Mouse (Mus musculus) lung, postnatal 36 days (tissue): ENCODE results near the gene Lef1.

Experiments used
- DNase-seq: peaks from one replicate; pipeline ENCODE4 v3.0.0; 2022; ENCODE audit warnings: mixed read lengths

Lef1 gene

DNA sequence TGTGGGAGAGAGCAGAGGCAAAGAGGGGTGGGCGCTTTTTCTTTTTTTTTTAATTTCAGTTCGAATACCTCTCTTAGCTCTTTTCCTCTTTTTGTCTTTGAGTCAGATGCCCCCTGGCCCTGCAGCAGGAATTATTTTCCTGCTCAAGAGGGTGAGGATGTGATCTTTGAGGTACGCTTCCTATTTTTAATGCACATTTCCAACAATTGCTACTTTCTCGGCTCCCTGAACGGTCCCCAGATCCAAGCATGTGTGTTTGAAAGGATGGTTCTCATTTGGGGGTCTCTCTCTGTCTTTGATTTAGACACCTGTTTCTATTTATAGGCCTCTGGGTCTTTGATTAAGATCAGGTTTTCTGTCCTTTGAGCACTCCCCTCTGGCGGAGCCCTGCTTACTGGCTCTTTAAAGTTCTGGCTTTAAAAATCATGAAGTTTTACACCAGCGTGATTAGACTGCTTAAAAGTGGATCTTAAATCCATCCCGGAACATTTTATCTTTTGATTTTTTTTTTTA lies 86.3 kb downstream of the Lef1 start:
- no peak for DNase-seq

DNA sequence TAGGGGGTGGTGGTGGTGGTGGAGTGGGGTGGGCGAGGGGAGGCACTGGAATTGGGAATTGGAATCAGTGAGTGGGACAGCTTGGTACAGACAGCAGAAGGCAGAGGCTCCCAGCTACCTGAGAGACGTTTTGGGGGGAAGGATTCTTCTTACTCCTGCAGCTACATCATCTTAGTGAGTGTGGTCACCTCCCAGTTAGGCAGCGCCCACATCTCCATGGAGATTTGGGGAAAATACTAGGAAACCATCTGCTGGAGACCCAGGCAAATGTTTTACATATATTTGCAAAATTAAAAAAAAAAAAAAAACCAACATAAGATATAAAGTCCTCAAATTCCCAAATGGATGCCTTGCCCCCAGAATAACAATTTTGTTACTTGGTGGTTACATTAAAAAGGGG lies 88.7 kb downstream of the Lef1 start:
- no peak for DNase-seq

DNA sequence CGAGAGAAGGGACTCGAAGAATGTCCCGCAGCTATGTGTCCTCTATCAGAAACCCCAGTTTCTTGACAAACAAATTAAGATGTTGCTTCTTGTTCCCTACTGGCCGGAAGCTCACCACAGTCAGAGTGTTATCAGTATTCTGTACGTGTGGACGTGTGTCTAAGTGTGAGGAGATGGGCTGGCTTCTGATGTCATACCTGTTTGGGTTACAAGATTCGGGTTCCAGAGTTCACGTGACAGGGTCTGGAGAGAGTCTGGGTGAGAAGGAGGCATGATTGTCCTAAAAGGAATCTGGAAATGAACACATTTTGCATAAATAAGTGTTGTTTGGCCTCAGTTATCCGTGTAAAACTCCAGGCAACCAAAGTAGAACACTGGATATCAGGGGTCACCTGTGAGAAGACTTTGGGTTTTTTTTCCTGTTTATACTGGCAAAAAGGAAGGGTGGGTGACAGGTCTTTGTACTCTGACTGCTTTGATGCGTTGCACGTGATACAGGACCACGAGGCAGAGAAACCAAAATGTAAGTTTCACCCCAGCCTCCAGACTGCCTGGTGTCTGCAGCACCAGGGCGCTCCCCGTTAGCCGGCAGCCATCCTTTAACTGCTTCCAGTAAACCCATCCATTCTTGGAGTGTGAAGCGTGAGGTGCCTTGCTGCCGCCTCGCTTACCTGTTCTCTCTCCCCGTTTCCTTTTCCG lies 89.5 kb downstream of the Lef1 start:
- peak; percentile 13 for DNase-seq

DNA sequence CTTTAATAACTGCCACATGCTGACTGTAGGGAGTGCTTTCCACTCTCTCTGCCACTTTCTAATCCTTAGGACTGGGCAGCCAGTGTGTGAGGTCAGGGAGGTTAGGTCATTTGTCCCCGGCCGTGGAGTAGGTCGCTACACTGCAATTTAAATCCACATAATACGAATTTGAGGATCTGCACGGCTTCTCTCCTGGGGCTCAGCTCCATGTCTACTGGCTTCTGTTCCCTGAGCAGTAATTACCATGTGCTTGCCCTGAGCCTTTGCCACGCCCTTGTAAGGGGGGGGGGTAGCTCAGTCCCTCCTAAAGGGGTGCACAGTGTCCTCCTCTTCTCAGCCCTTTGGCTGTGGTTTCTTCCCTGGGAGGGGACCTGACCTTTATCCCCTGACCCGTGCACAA lies 92.0 kb downstream of the Lef1 start:
- no peak for DNase-seq

DNA sequence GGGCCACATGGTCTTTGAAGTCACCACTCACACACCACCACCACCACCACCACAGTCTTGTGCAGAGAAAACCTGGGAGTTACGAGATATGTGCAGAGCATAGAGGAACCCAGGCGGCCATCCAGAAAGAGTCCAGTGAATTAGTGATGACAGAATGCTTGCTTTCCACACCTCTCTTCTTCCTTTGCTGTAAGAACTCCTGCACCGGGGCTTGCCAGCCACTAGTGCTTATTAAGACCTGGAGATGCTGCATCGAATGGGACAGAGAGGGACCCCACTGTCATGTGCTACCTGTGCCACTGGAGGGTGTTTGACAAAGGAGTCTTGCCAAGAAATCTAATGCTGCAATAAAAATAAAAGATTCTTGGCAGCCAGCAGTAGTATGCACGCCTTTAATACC lies 97.6 kb downstream of the Lef1 start:
- DNase-seq = no peak

DNA sequence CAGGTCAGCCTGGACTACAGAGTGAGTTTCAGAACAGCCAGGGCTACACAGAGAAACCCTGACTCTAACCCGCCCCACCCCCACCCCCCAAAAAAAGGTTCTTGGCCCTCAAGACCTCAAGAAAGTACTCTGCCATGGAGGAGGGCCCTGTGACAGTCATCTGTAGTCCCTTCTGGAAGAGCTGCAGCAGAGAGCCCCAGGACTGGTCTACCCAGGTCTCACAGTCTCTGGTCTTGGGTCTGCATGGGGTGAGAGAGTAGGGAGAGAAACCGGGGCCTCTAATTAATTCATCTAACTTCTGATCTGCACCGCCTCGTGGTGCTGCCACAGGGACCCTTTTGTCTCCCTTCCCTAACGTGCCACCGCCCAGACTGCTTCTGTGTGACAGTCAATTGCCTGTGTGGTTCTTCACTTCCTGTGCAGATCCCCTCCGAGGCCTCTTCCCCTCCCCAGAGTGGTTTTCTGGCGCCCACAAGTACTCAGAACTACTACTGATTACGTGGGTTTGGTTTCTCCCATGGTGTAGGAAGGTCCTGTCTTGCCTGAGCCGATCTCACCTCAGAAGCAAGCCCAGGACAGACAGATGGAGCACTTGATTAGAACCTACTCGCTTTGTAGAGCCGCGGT lies 98.1 kb downstream of the Lef1 start:
- DNase-seq = peak; percentile 17

DNA sequence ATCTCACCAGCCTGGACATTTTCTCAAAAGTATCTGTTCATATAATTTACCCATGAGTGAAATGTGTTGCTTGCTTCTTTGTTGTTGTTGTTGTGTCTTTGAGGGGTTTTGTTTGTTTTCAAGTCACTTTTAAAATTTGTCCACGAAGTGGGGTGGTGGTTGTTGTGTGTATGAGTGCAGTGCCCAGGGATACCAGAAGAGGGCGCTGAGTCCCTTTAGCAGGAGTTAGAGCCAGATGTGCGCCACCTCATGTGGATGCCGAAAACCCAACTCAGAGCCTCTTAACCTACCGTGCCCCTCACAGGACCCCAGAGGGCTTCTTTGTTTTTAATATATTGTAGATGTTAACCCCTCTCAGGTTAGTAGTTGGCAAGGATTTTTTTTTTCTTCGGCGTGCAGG lies 101.9 kb downstream of the Lef1 start:
- no peak for DNase-seq

DNA sequence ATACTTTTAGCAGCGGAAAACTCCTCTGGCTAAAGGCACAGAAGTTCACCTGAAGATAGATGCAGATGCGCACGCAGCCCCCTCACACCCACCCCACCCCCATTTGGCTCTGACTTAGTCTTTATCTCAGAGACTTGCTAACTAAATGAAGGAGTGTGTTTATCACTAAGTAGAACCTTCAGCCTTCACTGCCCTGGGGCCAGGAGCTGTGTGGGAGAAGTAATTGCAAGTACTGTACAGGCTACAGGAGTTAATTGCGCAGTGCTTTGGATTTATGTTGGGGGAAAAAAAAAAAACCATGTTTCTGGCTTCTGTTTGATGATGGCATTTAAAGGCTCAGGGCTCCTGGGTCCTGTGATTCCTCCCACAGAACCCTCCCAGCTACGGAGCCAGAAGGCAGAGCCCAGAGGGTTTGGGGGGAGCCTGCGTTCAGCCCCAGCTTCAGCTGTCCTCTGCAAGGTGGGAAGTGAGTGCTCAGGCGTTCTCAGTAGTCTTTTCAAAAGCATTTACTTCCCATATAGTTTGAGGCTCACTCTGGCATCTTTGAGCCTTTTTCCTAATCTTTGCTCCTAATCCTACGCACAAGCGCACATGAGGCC lies 103.9 kb downstream of the Lef1 start:
- DNase-seq = no peak

DNA sequence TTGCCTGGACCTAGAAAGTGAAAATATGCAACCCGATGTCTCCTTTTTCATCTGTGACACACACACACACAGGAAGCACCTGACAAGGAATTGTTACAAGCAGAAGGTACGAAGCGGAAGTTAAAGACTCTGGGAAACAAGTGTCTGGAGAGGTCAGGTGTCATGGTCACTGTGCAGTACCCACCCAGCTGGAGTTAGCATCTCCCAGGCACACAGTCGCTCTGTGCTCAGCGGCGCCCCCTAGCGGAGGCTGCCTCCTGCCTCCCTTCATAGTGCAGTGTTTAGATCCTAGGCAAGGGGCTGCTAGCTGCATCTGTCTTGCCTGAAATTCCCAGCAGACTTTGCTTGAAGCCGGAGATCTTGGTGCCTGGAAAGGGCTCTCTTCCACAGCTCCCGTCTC lies 104.6 kb downstream of the Lef1 start:
- DNase-seq = peak; percentile 42

DNA sequence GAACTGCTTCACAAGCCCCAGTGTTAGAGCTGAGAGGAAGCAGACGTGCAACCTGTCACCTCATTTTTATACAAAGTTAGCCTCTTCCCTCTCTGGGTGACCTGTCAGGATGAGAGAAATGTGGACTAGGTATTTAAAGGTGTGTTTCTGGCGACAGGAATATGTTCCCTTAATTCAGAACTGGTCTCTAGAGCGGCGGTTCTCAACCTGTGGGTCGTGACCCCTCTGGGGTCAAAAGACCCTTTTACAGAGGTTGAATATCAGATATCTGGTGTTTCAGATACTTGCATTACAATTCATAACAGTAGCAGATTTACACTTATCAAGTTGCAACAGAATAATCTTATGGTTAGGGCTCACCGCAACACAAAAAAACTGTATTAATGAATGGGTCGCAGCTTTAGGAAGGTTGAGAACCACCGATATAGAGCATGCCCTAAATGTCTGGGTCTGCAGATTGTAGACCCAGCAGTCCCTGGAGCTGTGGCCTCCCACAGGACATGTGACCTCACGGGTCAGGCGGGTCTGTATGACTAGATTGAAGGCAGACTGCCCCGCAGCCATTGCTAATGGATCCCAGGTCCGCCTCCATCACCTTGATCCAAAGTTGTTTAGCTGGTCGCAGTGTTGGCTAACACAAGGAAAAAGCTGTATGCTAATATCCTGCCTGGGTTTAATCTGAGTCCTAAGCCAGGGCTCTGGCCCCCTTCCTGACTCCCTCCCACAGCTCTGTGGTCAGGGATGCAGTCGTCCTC lies 108.5 kb downstream of the Lef1 start:
- no peak for DNase-seq

DNA sequence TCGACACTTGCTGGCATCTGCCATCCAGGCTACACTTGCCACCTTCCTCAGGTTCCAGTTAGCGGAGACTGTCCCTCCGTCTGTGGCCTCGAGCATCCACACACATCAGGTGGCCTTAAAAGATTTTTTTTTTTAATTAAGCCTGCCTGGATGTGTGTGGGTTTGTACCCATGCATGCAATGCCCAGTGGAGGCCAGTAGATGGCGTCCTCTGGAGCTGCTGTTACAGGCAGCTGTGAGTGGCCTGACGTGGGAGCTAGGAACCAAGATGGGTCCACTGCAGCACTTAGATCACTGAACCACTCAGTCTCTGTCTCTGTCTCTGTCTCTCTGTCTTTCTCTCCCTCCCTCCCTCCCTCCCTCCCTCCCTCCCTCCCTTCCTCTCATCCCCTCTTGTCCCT lies 117.8 kb downstream of the Lef1 start:
- no peak for DNase-seq

DNA sequence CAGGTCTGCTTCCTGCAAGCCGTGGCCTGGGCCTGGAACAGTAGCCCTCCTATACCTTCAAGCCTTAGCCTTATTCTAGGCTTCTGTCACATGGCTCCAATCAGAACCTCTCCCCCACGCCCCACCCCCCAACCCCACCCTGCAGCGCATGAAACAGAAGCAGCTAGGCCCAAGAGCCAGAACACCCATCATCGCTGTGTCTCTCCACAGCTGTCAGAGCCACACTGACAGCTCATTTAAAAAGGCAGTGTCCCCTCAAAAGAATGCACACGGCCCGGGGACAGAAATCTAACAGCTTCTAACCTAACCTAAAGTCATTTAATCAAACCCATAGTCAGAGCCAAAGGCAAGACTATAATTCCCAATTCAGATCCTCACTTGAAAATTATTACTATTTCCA lies 126.8 kb downstream of the Lef1 start:
- DNase-seq = peak; percentile 19

DNA sequence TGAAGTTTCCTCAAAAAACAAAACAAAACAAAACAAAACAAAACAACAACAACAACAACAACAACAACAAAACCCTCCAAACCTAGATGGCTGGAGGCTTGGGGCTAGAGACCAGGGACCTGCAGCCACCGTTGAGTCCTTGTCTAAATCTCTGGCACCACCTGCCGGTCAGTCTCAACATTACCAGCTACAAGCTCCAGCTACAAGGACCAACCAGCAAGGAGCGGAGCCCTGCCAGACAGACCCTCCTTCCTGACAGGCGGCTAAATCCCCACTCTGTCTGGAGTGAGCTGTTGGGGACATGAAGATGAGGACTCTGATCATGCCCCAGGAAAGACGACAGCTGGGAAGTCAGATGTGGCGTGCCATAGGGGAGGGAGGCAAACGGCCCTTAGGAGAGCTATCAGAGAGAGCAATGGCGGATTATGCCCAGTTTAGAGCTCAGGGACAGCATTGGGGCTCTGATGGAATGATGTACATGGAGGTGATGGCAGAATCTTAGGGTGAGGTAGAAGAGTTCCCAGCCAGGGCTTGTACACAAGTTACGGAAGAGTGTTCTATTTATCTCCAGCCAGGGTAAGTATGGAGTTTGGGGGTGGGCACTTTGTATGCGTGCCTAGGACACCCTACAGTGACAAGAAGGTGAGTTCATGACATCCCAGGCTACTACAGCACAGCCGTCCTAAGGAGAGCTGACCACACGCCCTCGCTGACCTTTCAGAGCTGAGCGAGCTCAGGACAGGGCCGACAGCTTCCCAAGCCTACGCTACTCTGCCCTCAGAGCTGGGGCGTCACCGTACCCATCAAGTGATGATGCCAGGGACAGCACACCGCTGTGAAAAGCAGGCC lies 127.7 kb downstream of the Lef1 start:
- peak; percentile 82 for DNase-seq

DNA sequence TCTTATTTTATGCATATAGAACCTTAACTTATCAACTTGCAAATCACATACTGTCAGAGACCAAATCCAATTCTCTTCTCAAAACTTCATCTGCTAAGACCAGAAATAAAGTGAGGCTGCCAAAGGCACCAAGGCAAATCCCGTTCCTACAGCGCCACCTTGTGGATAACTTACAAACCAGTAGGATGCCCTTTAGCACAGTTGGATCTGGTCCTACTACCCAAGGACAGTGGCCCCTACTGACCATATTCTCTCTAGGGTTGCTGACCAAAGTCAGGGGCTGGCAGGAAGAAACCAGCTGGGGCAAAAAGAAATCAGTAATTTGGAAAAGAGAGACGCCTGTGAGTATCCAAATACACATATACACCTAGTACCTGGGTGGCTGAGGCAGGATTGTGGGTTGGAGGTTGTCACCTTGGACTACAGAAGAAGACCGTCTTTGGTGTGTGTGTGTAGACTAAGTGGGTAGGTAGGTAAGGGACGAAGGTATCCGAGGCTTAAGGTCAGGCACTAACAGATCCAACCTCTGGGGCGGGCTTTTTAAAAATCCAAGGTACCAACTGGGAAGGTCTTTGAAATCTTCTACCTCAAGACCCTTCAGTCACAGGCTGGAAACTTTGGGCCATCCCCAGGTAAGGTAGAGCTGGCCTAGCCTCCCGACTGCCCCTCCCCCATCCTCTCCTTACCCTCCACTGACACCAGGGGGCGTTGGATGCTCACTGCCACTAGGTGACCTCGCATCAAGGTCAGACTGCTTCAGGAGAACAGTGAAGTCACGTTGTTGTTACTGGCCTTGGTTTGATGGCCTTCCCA lies 135.7 kb downstream of the Lef1 start:
- DNase-seq = peak; percentile 84

DNA sequence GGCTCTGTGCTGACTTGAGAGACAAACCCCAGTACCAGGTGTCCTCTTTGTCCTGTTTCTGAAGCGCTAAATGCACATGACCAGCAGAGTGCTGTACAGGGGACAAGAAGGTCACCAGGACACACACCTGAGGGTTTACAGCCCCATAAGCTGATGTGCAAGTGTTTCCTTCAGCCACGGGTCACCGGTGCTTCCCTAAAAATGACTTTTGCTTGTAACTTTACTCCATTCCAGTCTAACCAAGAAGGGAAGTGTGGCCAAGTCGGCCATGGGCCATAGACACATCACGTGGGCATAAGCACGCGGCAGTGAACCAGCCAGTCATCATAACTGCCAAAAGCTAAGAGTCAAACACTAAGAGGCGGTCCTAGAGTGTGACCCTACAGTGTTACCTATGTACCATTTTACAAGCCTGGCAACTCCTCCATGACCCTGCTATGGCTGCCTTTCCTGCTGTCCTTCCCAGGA lies 136.3 kb downstream of the Lef1 start:
- DNase-seq = peak; percentile 10

DNA sequence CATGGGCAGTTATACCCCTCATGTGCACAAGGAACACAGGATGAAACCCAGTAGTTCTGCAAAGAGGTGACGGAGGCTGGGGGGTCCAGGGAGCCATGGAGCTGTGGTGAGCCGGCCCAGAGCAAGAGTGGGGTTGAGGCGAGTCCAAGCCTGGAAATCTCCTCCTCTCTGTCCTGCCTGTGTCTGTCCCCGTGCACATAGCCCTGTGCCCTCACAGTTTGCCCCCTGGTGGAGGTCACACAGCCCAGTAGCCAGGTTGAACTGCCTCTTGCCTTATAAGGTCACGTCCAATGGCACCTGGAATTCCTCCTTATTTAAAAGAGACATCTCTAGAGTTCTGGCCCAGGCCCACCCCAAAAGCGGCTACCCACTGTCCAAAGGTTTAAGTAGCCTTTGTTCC lies 137.2 kb downstream of the Lef1 start:
- no peak for DNase-seq

DNA sequence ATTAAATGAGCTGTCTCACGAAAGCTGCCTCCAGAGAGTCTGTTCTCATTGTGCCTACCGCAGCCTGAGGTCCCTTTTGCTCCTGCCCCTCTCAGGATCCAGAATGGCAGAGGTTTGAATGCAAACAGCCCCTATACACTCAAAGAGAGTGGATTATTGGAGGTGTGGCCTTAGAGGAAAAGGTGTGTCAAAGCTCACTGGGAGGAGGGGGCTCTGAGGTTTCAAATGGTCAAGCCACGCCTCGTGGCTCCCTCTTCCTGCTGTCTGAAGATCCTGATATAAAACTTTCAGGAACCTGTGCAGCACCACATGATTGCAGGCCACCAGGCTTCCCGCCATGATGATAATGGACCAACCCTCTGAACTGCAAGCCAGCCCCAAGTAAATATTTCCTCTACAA lies 137.6 kb downstream of the Lef1 start:
- DNase-seq = no peak

DNA sequence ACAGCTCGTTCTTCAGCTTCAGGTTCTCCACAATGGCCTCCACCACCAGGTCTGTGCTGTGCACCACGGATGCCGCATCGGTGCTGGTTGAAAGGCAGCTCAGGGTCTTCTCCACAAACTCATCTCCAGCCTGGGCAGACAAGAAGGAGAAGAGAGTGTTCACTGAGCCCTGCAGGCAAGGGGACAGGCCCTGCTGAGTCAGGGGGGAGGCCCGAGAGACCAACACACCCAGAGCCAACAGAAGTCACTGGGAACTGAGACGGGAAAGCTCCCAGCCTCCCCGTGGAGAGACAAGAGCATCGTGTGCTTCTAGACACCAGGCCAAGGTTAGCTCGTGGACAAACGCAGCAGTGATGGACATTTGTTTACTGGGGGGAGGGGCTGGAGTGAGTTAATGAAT lies 138.2 kb downstream of the Lef1 start:
- no peak for DNase-seq

DNA sequence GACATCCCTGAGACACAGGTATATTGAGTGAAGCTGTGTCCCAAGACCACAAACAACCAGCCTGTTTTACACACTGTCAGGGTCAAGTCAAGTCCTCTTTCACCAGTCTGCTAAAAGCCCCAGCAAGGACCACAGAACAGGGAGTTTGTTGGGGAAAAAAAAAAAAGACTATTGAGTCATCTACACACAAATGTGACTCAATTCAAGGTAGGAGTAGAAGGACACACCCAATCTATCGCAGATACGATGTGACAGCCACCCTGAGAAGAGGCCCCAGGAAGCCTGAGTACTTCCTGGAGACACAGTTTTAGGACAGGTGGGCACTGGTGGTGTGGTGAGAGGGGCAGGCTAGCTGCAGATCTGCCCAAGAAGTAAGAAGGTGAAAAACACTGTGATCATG lies 140.0 kb downstream of the Lef1 start:
- no peak for DNase-seq

DNA sequence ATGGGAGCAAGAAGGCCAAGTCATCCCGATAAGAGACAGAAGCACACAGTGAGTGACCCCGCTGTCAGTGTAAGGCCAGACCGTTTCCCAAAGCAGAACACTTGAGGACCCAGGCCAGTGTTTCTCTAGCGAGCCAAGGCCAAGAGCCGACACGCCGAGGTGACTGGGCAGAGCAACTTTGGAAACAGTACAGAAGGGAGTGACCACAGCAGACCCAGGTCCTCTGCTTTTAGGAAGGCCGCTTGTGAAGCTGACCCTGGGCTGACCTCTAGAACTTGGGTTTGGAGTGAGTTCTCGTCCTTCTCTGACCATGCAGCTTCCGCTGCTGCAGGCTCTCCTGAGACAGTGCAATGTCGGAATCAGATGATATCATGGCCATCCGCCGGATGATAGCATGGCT lies 140.7 kb downstream of the Lef1 start:
- DNase-seq = no peak

DNA sequence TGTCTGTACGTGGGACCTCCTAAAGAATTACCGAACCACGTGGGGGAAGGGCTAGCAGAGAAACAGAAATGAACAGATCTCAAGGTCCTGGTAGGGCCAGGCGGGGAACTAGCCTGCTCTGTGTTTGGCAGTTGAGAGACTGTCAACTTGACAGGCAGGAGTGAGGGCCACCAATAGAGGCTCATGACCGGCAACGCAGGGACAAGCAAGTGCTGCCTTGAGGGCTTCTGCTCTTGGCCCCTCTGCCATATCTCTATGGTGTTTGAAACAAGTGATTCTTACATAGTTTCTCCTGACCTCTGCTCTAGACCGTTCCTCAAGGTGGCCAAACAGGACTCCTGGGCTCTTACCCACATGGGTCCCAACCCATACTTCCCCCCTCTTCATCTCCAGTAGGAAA lies 141.3 kb downstream of the Lef1 start:
- DNase-seq = peak; percentile 7

DNA sequence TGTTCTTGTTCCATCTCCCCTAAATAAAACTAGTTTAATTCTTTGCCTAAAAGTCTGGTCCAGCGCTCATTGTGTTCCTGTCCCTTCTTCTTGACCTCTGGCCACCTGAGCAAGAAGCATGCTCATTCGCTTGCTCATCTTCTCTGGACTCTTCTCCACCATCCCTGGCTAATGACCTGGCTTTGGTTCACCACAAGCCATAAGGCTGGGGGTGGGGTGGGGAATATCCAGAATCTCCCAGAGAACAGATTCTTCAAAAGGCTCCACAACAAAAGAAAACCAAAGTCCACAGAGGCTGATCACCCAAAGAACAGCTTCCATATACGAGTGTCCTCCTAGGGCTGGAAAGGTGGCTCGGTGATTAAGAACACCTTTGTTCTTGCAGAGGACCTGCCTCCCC lies 144.7 kb downstream of the Lef1 start:
- DNase-seq = no peak
